Mouse (Mus musculus) heart, embryonic 15.5 days (tissue): ENCODE data around the gene Smarcd1. TPM values are rescaled to one million over a fixed set of nuclear protein-coding genes. Genes with fewer than 3 reads are reported as not detected.
"Not testable (repeated sequence)": the region's sequence is repeated elsewhere in the genome, so short reads cannot be mapped to it uniquely, and the experiment has no call there.

Experiments
- ATAC-seq: fragments of 200-750 bp; cut with Nextera tagmentation; replicated peaks from 2 replicates; pipeline ENCODE4 v1.8.0; 2017; ENCODE audit warnings: low read depth, moderate TSS enrichment; ENCODE audit not compliant: insufficient number of reproducible peaks, insufficient read depth, low FRiP score
- H3K27ac ChIP-seq: fragments of 300-500 bp; sonication (generic); 2 replicates; pipeline ENCODE4 v1.5.1; 2015; ENCODE audit warnings: mild to moderate bottlenecking, inconsistent platforms
- H3K27me3 ChIP-seq: fragments of 300-500 bp; sonication (generic); 2 replicates; pipeline ENCODE4 v1.6.1; 2015; ENCODE audit warnings: inconsistent platforms
- H3K36me3 ChIP-seq: fragments of 300-500 bp; sonication (generic); 2 replicates; pipeline ENCODE4 v1.6.1; 2015; ENCODE audit warnings: mild to moderate bottlenecking, inconsistent platforms
- H3K4me1 ChIP-seq: fragments of 300-500 bp; sonication (generic); replicated peaks from 2 replicates; pipeline ENCODE4 v1.6.1; 2015; ENCODE audit warnings: inconsistent platforms
- H3K4me2 ChIP-seq: fragments of 300-500 bp; sonication (generic); 2 replicates; pipeline ENCODE4 v1.6.1; 2015; ENCODE audit warnings: inconsistent platforms, mild to moderate bottlenecking, moderate library complexity
- H3K4me3 ChIP-seq: fragments of 300-500 bp; sonication (generic); 2 replicates; pipeline ENCODE4 v1.5.1; 2015; ENCODE audit warnings: mild to moderate bottlenecking, inconsistent platforms
- H3K9ac ChIP-seq: fragments of 300-500 bp; sonication (generic); 2 replicates; pipeline ENCODE4 v1.6.1; 2015; ENCODE audit warnings: mild to moderate bottlenecking, inconsistent platforms
- H3K9me3 ChIP-seq: fragments of 300-500 bp; sonication (generic); replicated peaks from 2 replicates; pipeline ENCODE4 v1.6.1; 2016; ENCODE audit warnings: inconsistent platforms
- whole genome bisulfite sequencing: fragments of 180-500 bp; shearing (Covaris S2); methylation state at CpG from one replicate; pipeline ENCODE4 v1.1.7; 2015; ENCODE audit warnings: mixed read lengths; 5-methylcytosine and 5-hydroxymethylcytosine counted together
- polyA plus RNA-seq: library from polyadenylated mRNA; unstranded; fragments of >200 nt; fragmentation: Nextera tagmentation; extraction: Ambion mirVana; gene quantifications from 2 replicates; pipeline ENCODE4 v1.2.1, GENCODE M21; 2015

Gene Smarcd1
- polyA plus RNA-seq, 1 experiment from 2014 or later, result 17.7 TPM

GRCm38 (mm10) chr15:99725341-99726155 lies 23.6 kb downstream of the Smarcd1 start, which contains the start of gene Cox14:
Gene Cox14 (plus strand): TSS chr15:99725618.
- peaks cover 24% of the 10 kb centered on the region for H3K36me3 ChIP-seq
- no peaks in the 10 kb centered on the region for H3K27me3 ChIP-seq
- peak within 1 kb of the TSS; percentile 100 for H3K4me3 ChIP-seq
- peak within 1 kb of the TSS; percentile 98 for H3K27ac ChIP-seq
- peak; percentile 91 for ATAC-seq
- H3K4me2 ChIP-seq, result peak within 1 kb of the TSS; percentile 73
- peak within 1 kb of the TSS; percentile 98 for H3K9ac ChIP-seq
- 0 out of 2 replicates have a peak, but pooled peaks cover 4% of the 10 kb centered on the region for H3K9me3 ChIP-seq
- peaks cover 39% of the 10 kb centered on the region for H3K4me1 ChIP-seq
- whole genome bisulfite sequencing, result under 1% methylated on average over 66 of the region's 68 CpGs

DNA sequence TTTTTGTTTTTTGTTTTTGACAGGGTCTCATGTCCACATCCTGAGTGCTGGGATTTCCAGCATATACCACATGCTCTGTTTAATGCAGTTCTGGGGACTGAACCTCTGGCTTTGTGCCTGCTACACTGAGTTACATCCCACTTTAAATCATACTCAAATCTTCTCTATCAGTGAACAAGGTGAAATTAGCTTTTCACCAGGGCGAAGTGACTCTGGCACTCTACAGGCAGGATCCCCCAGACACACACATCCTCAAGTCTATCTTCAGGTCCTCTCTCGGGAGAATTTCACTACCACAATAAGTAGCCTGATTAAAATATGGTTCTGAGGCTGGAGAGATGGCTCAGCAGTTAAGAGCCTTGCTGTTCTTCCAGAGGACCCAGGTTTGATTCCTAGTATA lies 24.6 kb downstream of the Smarcd1 start:
- ATAC-seq, result no peak
- Histone ChIP-seq H3K27ac (peak overlapping the region; percentile 98; the same call in 1 of the 2 replicates), H3K27me3 (no peaks in the 10 kb centered on the region), H3K4me2 (peak overlapping the region; percentile 73), H3K36me3 (peaks cover 24% of the 10 kb centered on the region), H3K9me3 (0 out of 2 replicates have a peak, but pooled peaks cover 4% of the 10 kb centered on the region), H3K9ac (peak overlapping the region; percentile 98), H3K4me1 (peaks cover 39% of the 10 kb centered on the region), H3K4me3 (peak overlapping the region; percentile 100)
- 59% methylated on average over 2 of the region's 2 CpGs for WGBS

GRCm38 (mm10) chr15:99727039-99727438 lies 25.1 kb downstream of the Smarcd1 start:
- Histone ChIP-seq H3K4me2 (peak overlapping the region; percentile 73; the same call in 1 of the 2 replicates), H3K4me1 (peaks cover 36% of the 10 kb centered on the region), H3K36me3 (peaks cover 24% of the 10 kb centered on the region)
- WGBS, result 87% methylated on average over 4 of the region's 5 CpGs
- not testable (repeated sequence) for H3K27ac ChIP-seq, ATAC-seq, H3K4me3 ChIP-seq, H3K9me3 ChIP-seq, H3K9ac ChIP-seq, H3K27me3 ChIP-seq

- Histone ChIP-seq H3K27me3 (no peaks in the 10 kb centered on the region), H3K36me3 (peaks cover 24% of the 10 kb centered on the region), H3K4me2 (no peak overlapping the region), H3K4me3 (no peak overlapping the region), H3K4me1 (peaks cover 31% of the 10 kb centered on the region), H3K27ac (no peak overlapping the region), H3K9me3 (0 out of 2 replicates have a peak, but pooled peaks cover 4% of the 10 kb centered on the region), H3K9ac (no peak overlapping the region)
- 95% methylated on average over 12 of the region's 12 CpGs for WGBS
- no peak for ATAC-seq
Measured at GRCm38 (mm10) chr15:99727525-99727924, 25.6 kb downstream of the Smarcd1 start.

DNA sequence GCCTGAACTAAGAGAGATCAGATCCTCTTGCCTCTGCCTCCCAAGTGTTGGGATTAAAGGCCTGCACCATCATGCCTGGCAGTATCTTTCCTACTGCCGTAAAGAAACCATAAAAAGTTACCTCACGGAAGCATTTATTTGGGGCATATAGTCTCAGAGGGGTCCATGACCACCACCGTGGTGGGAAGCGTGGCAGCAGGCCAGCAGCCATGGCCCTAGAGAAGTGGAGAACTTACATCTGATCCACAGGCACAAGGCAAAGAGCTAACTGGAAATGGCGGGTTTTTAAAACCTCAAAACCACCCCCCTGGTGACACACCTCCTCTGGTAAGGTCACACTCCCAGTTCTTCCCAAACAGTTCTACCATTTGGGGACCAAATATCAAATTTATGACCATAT lies 26.3 kb downstream of the Smarcd1 start:
- ATAC-seq, result no peak
- no peak overlapping the region for H3K4me2 ChIP-seq
- no peak overlapping the region for H3K27ac ChIP-seq
- H3K4me1 ChIP-seq, result peaks cover 25% of the 10 kb centered on the region
- 0 out of 2 replicates have a peak, but pooled peaks cover 4% of the 10 kb centered on the region for H3K9me3 ChIP-seq
- H3K36me3 ChIP-seq, result peaks cover 30% of the 10 kb centered on the region
- no peak overlapping the region for H3K9ac ChIP-seq
- no peaks in the 10 kb centered on the region for H3K27me3 ChIP-seq
- H3K4me3 ChIP-seq, result no peak overlapping the region
- WGBS, result 94% methylated on average over 5 of the region's 5 CpGs

DNA sequence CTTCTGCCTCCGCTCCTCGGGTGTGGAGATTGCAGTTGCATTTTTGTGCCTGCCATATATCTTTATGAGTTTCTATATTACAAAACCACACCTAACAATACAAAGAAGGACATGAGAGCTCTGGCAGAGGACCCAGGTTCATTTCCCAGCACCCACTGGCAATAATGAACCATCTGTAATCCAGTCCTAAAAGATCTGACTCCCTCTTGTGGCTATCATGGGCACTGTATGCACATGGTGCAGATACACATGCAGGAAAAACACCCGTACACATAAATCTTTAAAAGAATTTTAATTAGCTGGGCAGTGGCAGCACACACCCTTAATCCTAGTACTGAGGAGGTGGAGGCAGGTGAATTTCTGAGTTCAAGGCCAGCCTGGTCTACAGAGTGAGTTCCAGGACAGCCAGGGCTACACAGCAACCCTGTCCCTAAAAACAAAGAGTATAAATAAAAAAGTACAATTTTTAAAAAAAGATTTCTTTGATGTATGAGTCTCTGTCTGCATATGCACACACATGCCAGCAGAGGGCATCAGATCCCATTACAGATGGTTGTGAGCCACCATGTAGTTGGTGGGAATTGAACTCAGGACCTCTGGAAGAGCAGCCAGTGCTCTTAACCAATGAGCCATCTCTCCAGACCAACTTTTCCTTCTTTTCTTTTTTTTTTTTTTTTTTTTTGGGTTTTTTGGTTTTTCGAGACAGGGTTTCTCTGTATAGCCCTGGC lies 27.3 kb downstream of the Smarcd1 start:
- Histone ChIP-seq H3K4me3 (no peak overlapping the region), H3K4me1 (peaks cover 15% of the 10 kb centered on the region), H3K4me2 (no peak overlapping the region), H3K27ac (no peak overlapping the region), H3K36me3 (peaks cover 32% of the 10 kb centered on the region), H3K9ac (no peak overlapping the region), H3K9me3 (0 out of 2 replicates have a peak, but pooled peaks cover 4% of the 10 kb centered on the region), H3K27me3 (no peaks in the 10 kb centered on the region)
- ATAC-seq, result no peak
- 91% methylated on average over 4 of the region's 4 CpGs for WGBS

DNA sequence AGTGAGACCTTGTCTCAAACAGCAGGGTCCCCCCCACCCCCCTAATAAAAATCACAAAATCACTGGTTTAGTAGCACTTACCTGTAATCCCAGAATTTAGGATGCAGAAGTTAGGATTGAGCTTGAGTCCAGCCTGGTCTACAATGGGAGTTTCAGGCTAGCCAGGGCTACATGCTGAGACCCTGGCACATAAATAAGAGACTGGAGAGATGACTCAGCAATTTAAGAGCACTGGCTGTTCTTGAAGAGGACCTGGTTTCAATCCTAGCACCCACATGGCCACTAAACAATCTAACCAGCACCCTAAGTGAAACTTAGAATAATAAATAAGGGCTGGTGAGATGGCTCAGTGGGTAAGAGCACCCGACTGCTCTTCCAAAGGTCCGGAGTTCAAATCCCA lies 29.2 kb downstream of the Smarcd1 start:
- Histone ChIP-seq H3K36me3 (peaks cover 42% of the 10 kb centered on the region), H3K27me3 (no peaks in the 10 kb centered on the region)

DNA sequence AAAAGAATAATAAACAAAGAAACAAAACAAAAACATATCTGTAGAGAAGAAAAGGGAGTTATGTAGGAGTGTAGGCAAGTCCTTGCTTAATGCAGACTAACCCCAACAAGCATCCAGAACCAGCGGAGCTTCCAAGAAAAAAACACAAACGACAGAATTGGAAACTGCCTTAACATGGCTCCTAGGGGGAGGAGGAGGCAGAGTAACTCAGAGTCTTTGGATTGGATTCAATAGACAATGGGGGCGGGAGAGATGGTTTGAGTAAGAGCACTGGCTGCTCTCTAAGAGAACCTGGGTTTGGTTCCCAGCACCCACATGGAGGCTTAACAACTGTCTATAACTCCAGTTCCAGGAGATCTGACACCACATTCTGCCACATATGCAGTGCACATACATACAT lies 29.7 kb downstream of the Smarcd1 start:
- no peak overlapping the region for H3K4me2 ChIP-seq
- peaks cover 45% of the 10 kb centered on the region for H3K36me3 ChIP-seq
- peaks cover 2% of the 10 kb centered on the region for H3K4me1 ChIP-seq
- H3K27ac ChIP-seq, result no peak overlapping the region
- no peak overlapping the region for H3K4me3 ChIP-seq
- no peak for ATAC-seq
- H3K9me3 ChIP-seq, result 0 out of 2 replicates have a peak, but pooled peaks cover 4% of the 10 kb centered on the region
- WGBS, result 88% methylated on average over 3 of the region's 3 CpGs
- H3K27me3 ChIP-seq, result no peaks in the 10 kb centered on the region
- H3K9ac ChIP-seq, result no peak overlapping the region

More for the DNA sequence above, 29.2 kb downstream of the Smarcd1 start:
- Histone ChIP-seq H3K9ac (no peak overlapping the region), H3K27ac (no peak overlapping the region), H3K4me1 (peaks cover 7% of the 10 kb centered on the region), H3K9me3 (0 out of 2 replicates have a peak, but pooled peaks cover 4% of the 10 kb centered on the region), H3K4me2 (no peak overlapping the region), H3K4me3 (no peak overlapping the region)
- no peak for ATAC-seq
- WGBS, result 89% methylated on average over 2 of the region's 2 CpGs

DNA sequence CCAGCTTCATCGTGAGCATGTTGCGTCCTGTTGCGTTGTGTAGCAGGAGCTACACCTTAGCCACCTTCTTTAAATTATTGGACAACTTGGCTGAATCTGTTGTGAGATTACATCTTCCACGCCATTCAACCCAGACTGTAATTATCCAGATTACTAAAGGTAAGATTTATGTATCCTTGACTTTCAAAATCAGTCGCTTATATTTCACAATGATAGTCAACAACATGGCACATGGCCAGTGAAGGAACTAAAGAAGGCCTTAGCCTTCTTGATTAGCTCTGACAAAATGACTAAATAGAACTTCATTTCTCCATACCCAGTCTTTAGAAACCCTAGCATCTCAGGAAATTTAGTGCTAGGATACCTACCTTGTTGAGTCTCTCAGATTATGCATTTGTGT lies 31.3 kb downstream of the Smarcd1 start:
- no peak for ATAC-seq
- no peak overlapping the region for H3K4me2 ChIP-seq
- peaks cover 48% of the 10 kb centered on the region for H3K36me3 ChIP-seq
- 95% methylated on average over 5 of the region's 5 CpGs for WGBS
- H3K9ac ChIP-seq, result no peak overlapping the region
- H3K27me3 ChIP-seq, result no peaks in the 10 kb centered on the region
- no peaks in the 10 kb centered on the region for H3K4me1 ChIP-seq
- H3K4me3 ChIP-seq, result no peak overlapping the region
- H3K9me3 ChIP-seq, result 0 out of 2 replicates have a peak, but pooled peaks cover 4% of the 10 kb centered on the region
- H3K27ac ChIP-seq, result no peak overlapping the region

DNA sequence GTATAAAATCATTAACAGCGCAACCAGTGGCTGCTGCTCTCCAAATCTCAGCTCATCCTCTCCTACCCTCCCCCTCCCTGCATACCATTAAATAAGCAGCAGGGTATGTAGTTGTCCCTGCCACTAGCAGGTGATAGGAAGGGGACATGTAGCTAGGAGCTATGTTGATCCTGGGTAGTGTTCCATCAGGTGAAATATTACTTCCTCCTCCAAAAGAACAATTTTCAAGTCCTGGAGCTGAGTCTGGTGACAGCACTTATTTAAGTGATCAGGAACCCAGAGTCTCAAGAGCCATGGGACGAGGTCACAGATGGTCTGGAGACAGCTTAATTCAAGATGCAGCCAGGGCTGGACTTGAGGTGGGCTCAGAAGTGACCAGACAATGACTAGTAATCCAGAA lies 33.7 kb downstream of the Smarcd1 start:
- no peak overlapping the region for H3K4me2 ChIP-seq
- no peak overlapping the region for H3K27ac ChIP-seq
- 84% methylated on average over 2 of the region's 2 CpGs for WGBS
- peaks cover 52% of the 10 kb centered on the region for H3K36me3 ChIP-seq
- no peak overlapping the region for H3K4me3 ChIP-seq
- H3K27me3 ChIP-seq, result no peaks in the 10 kb centered on the region
- no peak overlapping the region for H3K9ac ChIP-seq
- H3K4me1 ChIP-seq, result no peaks in the 10 kb centered on the region
- no peak for ATAC-seq
- no peaks in the 10 kb centered on the region for H3K9me3 ChIP-seq

- Histone ChIP-seq H3K36me3 (peaks cover 58% of the 10 kb centered on the region), H3K4me1 (no peaks in the 10 kb centered on the region), H3K4me2 (no peak overlapping the region), H3K27ac (no peak overlapping the region), H3K9me3 (no peaks in the 10 kb centered on the region), H3K27me3 (no peaks in the 10 kb centered on the region), H3K9ac (no peak overlapping the region), H3K4me3 (no peak overlapping the region)
- ATAC-seq, result no peak
- 72% methylated on average over 11 of the region's 11 CpGs for WGBS
Measured at GRCm38 (mm10) chr15:99736675-99737074, 34.7 kb downstream of the Smarcd1 start.
